Mouse (Mus musculus) layer of hippocampus, adult 8-10 months (tissue): Measurements from ENCODE around the gene Bbip1. TPM values are rescaled to one million over a fixed set of nuclear protein-coding genes. Genes with fewer than 3 reads are reported as not detected.
"Not testable (repeated sequence)": the region's sequence is repeated elsewhere in the genome, so short reads cannot be mapped to it uniquely, and the experiment has no call there.

ENCODE experiments used
- DNase-seq, 2 experiments: peaks; one replicate each; pipeline ENCODE4 v3.0.0; 2022; ENCODE audit warnings: low spot score in 2 of 2
- total RNA-seq, 4 experiments: library from RNA; stranded (reverse); gene quantifications; 2 replicates each; pipeline ENCODE4 v1.2.4; 2022

Gene Bbip1
- total RNA-seq: 10 to 100 TPM; 46.0 to 51.1 (median 49.1) TPM

GRCm38 (mm10) chr19:53943802-53944785 is at the start of gene Bbip1, which contains the start of gene Shoc2:
Gene Bbip1 (minus strand): TSS chr19:53944627.
Gene Shoc2 (plus strand): TSS chr19:53944306.
- DNase-seq: peak; percentile 98 to 99

- no peak for DNase-seq
These were observed 49.4 kb upstream of the Bbip1 start for GRCm38 (mm10) chr19:53993860-53994259.

GRCm38 (mm10) chr19:53990538-53990937 is 46.1 kb upstream of the Bbip1 start:
- DNase-seq: no peak

- DNase-seq: no peak
These were observed 40.2 kb upstream of the Bbip1 start for GRCm38 (mm10) chr19:53984628-53985027.

- DNase-seq: no peak
These were observed 38.9 kb upstream of the Bbip1 start for GRCm38 (mm10) chr19:53983336-53983735.

- no peak for DNase-seq
These were observed 37.6 kb upstream of the Bbip1 start for GRCm38 (mm10) chr19:53982041-53982440.

GRCm38 (mm10) chr19:53973656-53974055 is 29.2 kb upstream of the Bbip1 start:
- DNase-seq: no peak

GRCm38 (mm10) chr19:53971938-53972337 is 27.5 kb upstream of the Bbip1 start:
- DNase-seq: no peak

GRCm38 (mm10) chr19:53969226-53969625 is 24.8 kb upstream of the Bbip1 start:
- DNase-seq: no peak

GRCm38 (mm10) chr19:53964910-53965633 is 20.6 kb upstream of the Bbip1 start:
- no peak for DNase-seq

- DNase-seq: not testable (repeated sequence)
These were observed 19.9 kb upstream of the Bbip1 start for GRCm38 (mm10) chr19:53964347-53964746.

GRCm38 (mm10) chr19:53962511-53962910 is 18.1 kb upstream of the Bbip1 start:
- DNase-seq: no peak

GRCm38 (mm10) chr19:53957513-53957912 is 13.1 kb upstream of the Bbip1 start:
- no peak for DNase-seq

- DNase-seq: peak in 1 of 2 experiments; percentile 40
These were observed 980 bp upstream of the Bbip1 start for GRCm38 (mm10) chr19:53945171-53946042.

- no peak for DNase-seq
These were observed 351 bp upstream of the Bbip1 start for GRCm38 (mm10) chr19:53944786-53945169.

- DNase-seq: no peak
These were observed 2.1 kb downstream of the Bbip1 start for GRCm38 (mm10) chr19:53942342-53942741.

GRCm38 (mm10) chr19:53941139-53941538 is 3.3 kb downstream of the Bbip1 start:
- DNase-seq: no peak

GRCm38 (mm10) chr19:53939467-53939866 is 5.0 kb downstream of the Bbip1 start:
- no peak for DNase-seq

- no peak for DNase-seq
These were observed 10.4 kb downstream of the Bbip1 start for GRCm38 (mm10) chr19:53934046-53934445.

GRCm38 (mm10) chr19:53933050-53933449 is 11.4 kb downstream of the Bbip1 start:
- DNase-seq: no peak

GRCm38 (mm10) chr19:53929218-53929617 is 15.2 kb downstream of the Bbip1 start:
- DNase-seq: no peak
